Mouse (Mus musculus) right cerebral cortex, postnatal 25 days (tissue): ENCODE results near the gene 1700012B09Rik.

Experiments
- DNase-seq: peaks from one replicate; pipeline ENCODE4 v3.0.0; 2022

Gene 1700012B09Rik

GRCm38 (mm10) chr9:14770803-14771471, at the start of gene 1700012B09Rik:
Gene 1700012B09Rik, minus strand, starts transcription at chr9:14771030.
- no peak for DNase-seq

- DNase-seq = peak; percentile 31
Measured at GRCm38 (mm10) chr9:14810111-14810510, 39.3 kb upstream of the 1700012B09Rik start.

DNA sequence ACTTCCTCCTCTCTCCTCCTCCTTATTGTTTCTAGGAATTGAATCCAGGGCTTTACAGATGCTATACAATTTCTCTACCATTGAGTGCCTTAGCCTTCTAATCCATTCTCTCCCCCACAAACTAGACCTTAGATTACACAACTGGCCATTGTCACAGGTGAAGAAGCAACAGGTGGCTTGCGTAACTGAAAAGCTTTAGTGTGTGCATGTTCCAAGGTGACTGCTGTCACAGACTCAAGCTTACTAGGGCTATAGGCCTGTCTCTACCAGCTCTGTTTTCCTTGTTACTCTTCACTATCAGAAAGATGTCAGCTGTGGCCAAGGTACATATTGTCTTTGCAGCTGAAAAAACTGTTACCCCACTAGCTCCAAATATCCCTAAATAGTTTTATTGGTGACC, 36.0 kb upstream of the 1700012B09Rik start:
- no peak for DNase-seq

DNA sequence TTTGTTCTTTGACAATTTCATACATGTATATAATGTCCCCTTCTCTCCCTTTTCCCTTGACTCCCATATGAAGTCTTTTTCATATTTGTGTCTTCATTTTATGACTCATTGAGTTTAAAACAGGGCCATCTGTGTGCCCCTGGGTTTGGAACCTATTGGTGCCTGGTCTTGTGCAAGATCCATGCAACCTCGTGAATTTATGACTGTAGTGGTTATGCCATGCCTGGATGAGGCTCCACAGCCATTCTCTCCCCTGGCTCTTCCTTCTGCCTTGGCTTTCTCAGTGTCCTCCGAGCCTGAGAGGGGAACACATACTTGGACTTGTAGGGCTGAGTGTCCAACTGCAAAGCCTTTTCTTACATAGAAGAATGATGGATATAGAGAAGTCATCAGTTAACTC, 34.9 kb upstream of the 1700012B09Rik start:
- DNase-seq = no peak

GRCm38 (mm10) chr9:14787356-14787755, 16.5 kb upstream of the 1700012B09Rik start:
- DNase-seq = no peak

DNA sequence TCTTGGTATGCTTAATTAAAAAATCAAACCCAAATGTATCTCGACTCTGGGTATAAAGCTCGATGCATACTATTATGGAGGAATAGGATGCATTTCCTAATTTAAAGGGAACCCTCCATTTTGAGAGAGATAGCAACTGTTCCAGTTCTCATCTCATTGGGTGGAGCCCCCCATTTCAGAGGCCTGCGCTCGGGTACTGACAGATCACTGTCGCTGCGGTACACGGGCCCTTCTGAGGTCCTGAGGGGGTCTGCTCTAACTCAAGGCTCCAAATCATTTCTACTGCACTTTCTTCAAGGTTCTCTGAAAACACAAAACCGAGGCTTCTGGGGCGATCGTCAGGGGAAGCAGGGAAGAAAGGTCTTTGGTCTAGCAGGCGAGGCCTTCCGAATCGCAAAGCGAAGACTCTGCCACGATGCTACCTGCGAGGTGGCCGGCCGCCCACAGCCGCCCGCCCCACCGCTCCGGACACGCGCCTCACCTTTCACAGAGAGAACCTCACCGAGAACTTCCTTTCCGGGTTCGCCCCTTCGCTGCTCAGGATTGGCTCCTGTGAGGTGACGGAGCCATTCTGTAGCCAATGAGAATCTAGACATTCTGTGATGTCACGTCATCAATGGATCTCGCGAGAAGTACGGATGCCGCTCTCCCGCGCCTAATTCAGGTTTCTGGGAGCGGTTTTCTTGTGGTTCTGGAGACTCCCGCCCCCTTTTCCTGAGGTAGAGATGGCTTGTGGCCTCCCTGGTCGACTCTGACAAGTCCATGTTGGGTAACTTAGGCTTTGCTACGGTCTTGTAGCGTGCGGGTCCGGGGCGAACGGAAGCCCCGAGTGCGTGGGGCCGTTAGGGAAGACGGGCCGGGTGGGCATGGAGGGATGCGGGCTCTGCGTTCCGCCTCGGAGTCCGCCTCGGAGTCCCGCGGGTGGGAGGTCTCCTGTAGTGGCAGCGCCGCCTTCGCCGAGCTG, 13.5 kb upstream of the 1700012B09Rik start, which contains the start of the genes Mre11a and Ankrd49:
Mre11a (plus strand) TSS at position 616 of the 964 bp plus-strand sequence.
Ankrd49 (minus strand) TSS at position 818 of the 964 bp plus-strand sequence.
- DNase-seq = peak; percentile 89

DNA sequence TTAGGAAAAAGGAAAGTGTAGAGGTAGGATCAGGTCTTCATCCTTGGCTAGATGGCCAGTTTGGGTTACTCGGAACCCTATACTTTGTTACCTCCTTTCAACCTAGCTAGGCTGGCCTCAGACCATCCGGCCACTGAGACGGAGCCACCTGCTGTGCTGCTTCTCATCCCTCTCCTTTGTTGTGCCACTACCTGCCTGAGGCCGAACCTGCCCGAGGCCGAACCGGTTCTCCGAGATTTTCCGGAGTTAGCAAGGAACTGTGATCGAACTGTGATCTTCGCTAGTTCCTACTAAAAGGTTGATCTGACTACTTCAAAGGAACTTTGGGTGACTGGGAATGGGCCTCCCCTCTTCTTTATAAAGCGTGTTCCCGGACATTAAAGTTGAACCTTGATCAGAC, 7.5 kb upstream of the 1700012B09Rik start:
- no peak for DNase-seq

DNA sequence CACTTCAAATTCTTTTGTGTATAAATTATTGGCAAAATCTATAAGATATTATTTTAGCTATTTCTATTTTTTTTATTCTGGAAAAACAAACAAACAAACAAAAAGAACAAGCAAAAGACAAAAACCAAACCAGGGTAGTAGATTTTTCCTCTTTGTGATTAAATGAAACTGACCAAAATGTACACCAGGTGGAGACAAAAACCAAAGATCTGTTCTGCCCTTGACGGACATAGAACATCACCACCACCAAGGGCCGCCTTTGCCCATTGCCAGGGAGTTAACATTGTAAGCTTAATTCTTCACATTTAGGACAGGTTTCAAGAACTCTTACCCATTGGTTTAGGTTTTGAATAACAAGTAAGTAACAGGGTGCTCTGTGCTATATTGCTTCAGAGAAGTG, 3.0 kb upstream of the 1700012B09Rik start:
- DNase-seq = no peak

GRCm38 (mm10) chr9:14772074-14772473, 1.2 kb upstream of the 1700012B09Rik start:
- DNase-seq = no peak

DNA sequence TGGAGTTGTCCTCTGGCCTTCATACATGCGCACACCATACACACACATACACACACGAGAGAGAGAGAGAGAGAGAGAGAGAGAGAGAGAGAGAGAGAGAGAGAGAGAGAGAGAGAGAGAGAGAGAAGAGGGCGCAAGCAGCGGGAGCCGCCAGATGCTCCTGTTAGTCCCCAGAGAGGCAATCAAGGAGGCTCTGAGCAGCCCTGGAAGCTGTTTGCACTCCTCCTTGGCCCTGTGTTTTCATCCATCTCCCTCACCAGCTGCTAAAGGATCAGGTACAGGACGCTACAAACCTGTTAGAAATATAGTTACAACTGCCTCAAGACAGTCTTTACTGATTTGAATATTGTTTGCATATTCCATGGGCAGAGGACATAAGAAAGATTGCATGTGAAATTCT, 1.0 kb downstream of the 1700012B09Rik start:
- DNase-seq = no peak

DNA sequence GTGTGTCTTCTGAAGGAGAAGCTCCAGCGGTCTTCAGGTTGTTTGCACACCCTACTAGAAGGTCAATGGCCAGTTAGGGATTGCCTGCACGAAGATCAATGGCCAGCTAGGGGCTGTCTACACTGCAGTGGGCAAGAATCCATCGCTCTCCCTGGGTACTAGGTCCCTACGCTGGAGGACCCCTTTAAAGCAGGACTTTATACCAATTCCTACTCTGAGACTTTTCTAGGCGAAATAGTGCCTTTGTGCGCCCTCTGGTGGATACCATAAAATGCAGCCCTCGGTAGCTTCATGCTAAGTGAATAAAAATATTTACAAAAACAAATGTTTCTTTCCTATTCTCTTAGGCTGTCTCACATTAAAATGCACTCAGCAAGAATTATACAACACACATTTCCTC, 6.1 kb downstream of the 1700012B09Rik start:
- DNase-seq = no peak

DNA sequence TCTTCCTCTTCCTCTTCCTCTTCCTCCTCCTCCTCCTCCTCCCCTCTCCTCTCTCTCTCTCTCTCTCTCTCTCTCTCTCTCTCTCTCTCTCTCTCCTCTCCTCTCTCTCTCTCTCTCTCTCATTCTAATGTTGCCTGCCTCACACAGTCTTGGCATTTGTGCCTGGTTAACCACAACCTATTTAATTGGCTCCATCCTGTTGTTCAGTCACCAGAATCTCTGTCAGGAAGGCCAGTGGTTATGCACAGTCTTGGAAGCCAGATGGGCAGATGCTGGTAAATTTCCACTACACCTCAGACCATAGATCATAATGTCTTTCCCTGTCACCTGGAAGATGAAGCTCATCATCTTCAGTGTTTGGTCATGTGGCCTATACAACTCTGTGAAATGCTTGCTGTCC, 11.6 kb downstream of the 1700012B09Rik start:
- no peak for DNase-seq

- DNase-seq = no peak
Measured at GRCm38 (mm10) chr9:14758590-14758989, 12.2 kb downstream of the 1700012B09Rik start.

DNA sequence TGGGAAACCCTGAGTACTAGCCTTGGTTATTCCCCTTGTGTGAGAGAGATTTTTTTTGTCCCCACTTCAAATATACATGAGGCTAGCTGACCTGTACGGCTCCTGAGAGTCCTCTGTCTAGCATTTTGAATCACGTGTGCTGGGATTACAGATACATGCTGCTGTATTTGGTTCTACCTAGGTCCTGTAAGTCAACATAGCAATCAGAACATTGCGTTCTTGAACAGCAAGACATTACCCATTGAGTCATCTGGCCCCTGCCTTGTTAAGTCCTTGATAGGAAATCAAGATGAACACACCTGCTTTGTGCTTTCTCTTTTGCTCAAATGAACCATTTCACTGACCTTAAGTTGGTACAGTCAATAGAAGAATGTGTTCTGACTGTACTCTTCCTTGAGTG, 16.4 kb downstream of the 1700012B09Rik start:
- no peak for DNase-seq

GRCm38 (mm10) chr9:14753947-14754346, 16.9 kb downstream of the 1700012B09Rik start:
- DNase-seq = no peak

GRCm38 (mm10) chr9:14752001-14752522, 18.8 kb downstream of the 1700012B09Rik start, which contains the start of gene Fut4:
Gene Fut4, minus strand, starts transcription at chr9:14752393.
- DNase-seq = no peak

DNA sequence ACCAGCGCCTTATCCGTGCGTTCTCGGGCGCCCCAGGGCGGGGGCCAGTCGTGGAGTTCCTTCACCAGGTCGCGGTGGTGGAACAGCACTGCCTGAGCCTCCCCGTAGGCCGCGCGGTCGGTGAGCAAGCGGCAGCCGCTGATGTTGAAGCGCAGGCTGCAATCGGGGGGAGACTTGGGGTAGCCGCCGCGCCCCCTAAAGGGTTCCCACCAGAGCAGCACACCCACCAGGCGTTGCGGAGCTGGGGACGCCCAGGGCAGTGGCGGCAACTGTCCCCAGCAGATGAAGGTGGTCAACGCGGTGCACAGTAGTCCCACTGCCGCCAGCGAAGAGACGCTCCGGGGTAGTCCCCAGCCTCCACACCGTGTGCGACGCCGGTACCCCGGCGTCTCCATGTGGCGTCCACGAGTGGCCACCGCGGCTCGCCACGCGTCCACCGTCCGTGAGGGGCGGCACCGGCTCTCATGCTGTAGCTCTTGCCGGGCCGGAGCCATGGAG, 19.3 kb downstream of the 1700012B09Rik start:
- no peak for DNase-seq

GRCm38 (mm10) chr9:14750901-14751502, 19.8 kb downstream of the 1700012B09Rik start:
- no peak for DNase-seq

DNA sequence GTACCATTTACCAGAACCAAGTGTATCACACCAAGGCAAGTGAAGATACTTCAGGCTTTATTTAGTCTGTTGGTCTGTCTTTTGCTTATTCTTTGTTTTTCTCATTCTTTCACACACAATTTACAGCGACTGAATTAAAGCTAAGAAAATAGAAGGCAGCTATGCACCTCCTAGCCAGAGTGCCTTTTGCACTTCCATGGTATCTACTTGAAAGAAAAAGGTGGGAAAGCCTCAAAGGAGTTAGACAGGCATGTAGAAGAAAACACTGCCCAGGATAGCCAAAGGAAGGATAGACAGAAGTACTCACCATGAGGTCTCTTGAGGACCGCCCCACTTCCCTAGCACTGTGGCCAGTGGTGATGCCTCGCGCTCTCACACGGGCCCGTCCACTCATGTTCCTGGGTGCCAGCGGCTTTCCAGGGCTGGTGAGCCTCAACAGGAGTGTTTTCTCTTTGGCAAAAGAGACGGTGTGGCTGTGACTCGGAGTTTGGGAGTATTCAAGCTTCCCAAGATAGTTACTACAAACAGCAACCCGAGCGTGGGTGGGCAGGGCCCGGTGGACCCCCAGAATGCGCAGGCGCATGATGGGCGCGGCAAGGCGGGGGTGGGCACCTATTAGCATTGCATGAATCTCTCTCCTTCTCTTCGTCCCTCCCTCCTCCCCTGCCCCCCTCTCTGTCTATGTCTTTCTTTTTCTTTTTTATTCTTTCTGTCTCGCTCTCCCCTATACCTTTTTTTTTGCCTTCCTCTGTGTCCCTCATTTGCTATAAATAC, 30.5 kb downstream of the 1700012B09Rik start, which contains the start of gene Piwil4:
Piwil4 (minus strand) TSS at position 583 of the 774 bp plus-strand sequence.
- DNase-seq = no peak

DNA sequence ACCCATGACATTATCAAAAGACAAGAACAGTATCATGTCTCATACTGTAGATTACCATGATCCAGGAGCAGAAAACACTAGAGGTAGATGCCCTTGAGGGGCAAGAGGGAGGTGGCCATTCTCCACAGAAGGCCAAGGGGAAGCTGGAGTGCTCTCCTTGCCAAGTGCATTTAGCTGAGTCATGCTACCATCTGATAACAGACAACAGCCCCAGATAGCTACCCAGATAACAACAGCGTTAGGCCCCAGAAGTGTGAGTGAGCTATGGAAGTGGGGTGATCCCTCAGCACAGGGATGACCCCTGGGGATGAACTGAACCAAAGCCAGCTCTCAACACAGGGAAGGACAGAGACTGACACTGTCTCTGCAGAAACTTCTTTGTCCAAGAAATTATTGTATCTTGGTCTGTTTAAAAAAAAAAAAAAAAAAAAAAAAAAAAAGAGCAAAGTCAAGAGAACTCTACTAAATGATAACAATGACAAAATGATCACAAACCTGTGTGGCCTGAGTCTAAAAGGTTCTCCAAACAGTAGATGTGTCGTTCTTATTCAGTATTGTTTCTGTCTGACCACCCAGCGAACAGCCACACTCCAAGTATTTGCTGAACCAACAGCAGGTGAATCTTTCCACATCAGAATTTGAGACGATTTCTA, 31.2 kb downstream of the 1700012B09Rik start:
- DNase-seq = no peak

DNA sequence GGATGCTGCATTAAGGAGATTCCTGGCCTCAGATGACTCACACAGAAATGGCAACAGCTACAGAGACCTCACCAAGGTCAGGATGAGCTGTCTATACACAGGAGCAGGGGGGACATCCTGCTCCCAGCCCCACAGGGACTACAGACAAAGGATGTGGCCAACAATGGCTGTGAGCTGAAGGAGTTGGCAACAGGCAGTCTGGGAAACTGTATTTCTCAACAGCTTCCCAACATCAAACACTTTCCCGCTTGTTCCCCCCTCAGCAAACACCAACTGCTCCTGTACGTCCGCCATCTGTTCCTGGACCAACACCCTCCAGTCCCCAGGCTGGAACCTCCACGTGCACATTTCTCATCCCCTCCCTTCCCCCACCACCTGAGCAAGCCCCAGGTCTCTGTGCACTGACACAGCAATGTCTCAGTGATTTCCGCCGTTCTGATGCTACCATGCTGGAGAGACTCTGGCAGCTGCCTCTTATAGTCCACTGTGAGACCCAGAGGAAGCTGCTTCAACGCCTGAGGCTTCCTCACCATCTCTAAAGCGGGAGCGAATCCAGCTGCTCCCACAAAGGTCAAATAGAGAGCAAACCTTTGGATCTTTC, 39.8 kb downstream of the 1700012B09Rik start:
- no peak for DNase-seq
